Mouse (Mus musculus) hindbrain, postnatal 0 days (tissue): ENCODE data around the gene Mms22l. TPM values are rescaled to one million over a fixed set of nuclear protein-coding genes. Genes with fewer than 3 reads are reported as not detected.
"Not testable (repeated sequence)": the region's sequence is repeated elsewhere in the genome, so short reads cannot be mapped to it uniquely, and the experiment has no call there.

Source experiments
- ATAC-seq: fragments of 200-750 bp; cut with Nextera tagmentation; 2 replicates; pipeline ENCODE4 v1.8.0; 2017; ENCODE audit warnings: mild to moderate bottlenecking, moderate TSS enrichment, moderate library complexity
- DNase-seq: peaks from one replicate; pipeline ENCODE4 v3.0.0-alpha.2; 2015; ENCODE audit warnings: low spot score
- H3K27ac ChIP-seq: fragments of 300-500 bp; sonication (generic); 2 replicates; pipeline ENCODE4 v1.5.1; 2014; ENCODE audit warnings: mild to moderate bottlenecking
- H3K27me3 ChIP-seq: fragments of 300-500 bp; sonication (generic); 2 replicates; pipeline ENCODE4 v1.6.1; 2014; ENCODE audit warnings: low read length, mixed read lengths; ENCODE audit not compliant: insufficient read depth
- H3K36me3 ChIP-seq: fragments of 300-500 bp; sonication (generic); 2 replicates; pipeline ENCODE4 v1.6.1; 2014; ENCODE audit warnings: low read length, mixed read lengths; ENCODE audit not compliant: insufficient read depth
- H3K4me1 ChIP-seq: fragments of 300-500 bp; sonication (generic); 2 replicates; pipeline ENCODE4 v1.6.1; 2014; ENCODE audit warnings: antibody characterized with exemption, low read length, mixed read lengths; ENCODE audit not compliant: insufficient read depth
- H3K4me2 ChIP-seq: fragments of 300-500 bp; sonication (generic); 2 replicates; pipeline ENCODE4 v1.6.1; 2014; ENCODE audit warnings: low read depth, mild to moderate bottlenecking, low read length, moderate library complexity, mixed read lengths
- H3K4me3 ChIP-seq: fragments of 300-500 bp; sonication (generic); 2 replicates; pipeline ENCODE4 v1.5.1; 2014; ENCODE audit warnings: low read length
- H3K9ac ChIP-seq: fragments of 300-500 bp; sonication (generic); replicated peaks from 2 replicates; pipeline ENCODE4 v1.6.1; 2014; ENCODE audit warnings: mild to moderate bottlenecking, low read length, moderate library complexity, mixed read lengths
- H3K9me3 ChIP-seq: fragments of 300-500 bp; sonication (generic); 2 replicates; pipeline ENCODE4 v1.6.1; 2016; ENCODE audit warnings: low read length, mixed read lengths
- CTCF ChIP-seq: IDR thresholded peaks from 2 replicates; pipeline ENCODE4 v1.5.1; 2016; ENCODE audit warnings: antibody characterized with exemption, control low read depth, low read depth
- WGBS: fragments of 180-500 bp; shearing (Covaris S2); extraction: QIAGEN DNeasy Blood & Tissue Kit; methylation state at CpG from one replicate; pipeline ENCODE4 v1.1.7; 2014; 5-methylcytosine and 5-hydroxymethylcytosine counted together
- polyA plus RNA-seq: library from polyadenylated mRNA; unstranded; fragments of >200 nt; fragmentation: Nextera tagmentation; extraction: Ambion mirVana; gene quantifications from 2 replicates; pipeline ENCODE4 v1.2.1, GENCODE M21; 2015
- total RNA-seq: library from RNA; depleted of rRNA; stranded (reverse); fragments of >200 nt; gene quantifications from 2 replicates; pipeline ENCODE4 v1.2.3, GENCODE M21; 2014

Gene Mms22l
- total and polyA plus RNA-seq, 2 experiments from 2014 or later = 6.6 to 11.7 TPM

- TF ChIP-seq CTCF = no peak
- no peak overlapping the region for H3K9ac ChIP-seq
- 38% methylated on average over 9 of the region's 9 CpGs for WGBS
- DNase-seq = peak; percentile 49
- no peaks in the 10 kb centered on the region for H3K27me3 ChIP-seq
- H3K27ac ChIP-seq = peak overlapping the region; percentile 43; the same call in 1 of the 2 replicates
- H3K4me1 ChIP-seq = no peaks in the 10 kb centered on the region
- no peak overlapping the region for H3K4me2 ChIP-seq
- ATAC-seq = peak; percentile 80
- no peak overlapping the region for H3K4me3 ChIP-seq
- no peaks in the 10 kb centered on the region for H3K9me3 ChIP-seq
- H3K36me3 ChIP-seq = no peaks in the 10 kb centered on the region
Measured at GRCm38 (mm10) chr4:24631177-24631911, 135.1 kb downstream of the Mms22l start.

DNA sequence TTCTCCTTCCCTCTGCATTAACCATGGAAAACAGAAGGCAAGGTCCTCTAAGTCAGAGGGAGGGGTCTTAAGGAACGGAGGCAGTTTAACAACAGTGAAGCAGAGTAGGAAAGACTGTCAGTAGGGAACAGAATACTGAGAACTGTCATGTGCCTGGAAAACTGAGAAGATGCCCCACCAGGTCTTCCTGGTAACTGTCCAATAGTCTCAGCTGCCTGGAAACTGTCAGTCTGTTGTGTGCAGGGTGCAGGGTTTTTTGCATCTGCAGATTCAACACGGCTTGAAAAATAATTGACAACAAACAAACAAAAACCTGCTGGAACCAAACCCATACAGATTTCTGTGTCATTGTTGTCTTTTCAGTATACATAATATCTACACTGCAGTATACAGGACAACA lies 146.1 kb downstream of the Mms22l start:
- H3K4me1 ChIP-seq = no peaks in the 10 kb centered on the region
- H3K9ac ChIP-seq = no peak overlapping the region
- TF ChIP-seq CTCF = no peak
- H3K9me3 ChIP-seq = no peaks in the 10 kb centered on the region
- ATAC-seq (peak; percentile 51; the same call in 1 of the 2 replicates), DNase-seq (peak; percentile 36)
- no peaks in the 10 kb centered on the region for H3K27me3 ChIP-seq
- no peak overlapping the region for H3K4me2 ChIP-seq
- H3K27ac ChIP-seq = no peak overlapping the region
- H3K36me3 ChIP-seq = no peaks in the 10 kb centered on the region
- H3K4me3 ChIP-seq = no peak overlapping the region
- 39% methylated on average over 2 of the region's 2 CpGs for WGBS

- H3K36me3 ChIP-seq, H3K4me2 ChIP-seq, ATAC-seq, H3K4me1 ChIP-seq, H3K27ac ChIP-seq, DNase-seq, H3K9ac ChIP-seq, H3K27me3 ChIP-seq, H3K9me3 ChIP-seq, H3K4me3 ChIP-seq: not testable (repeated sequence)
- WGBS = 95% methylated on average over 5 of the region's 8 CpGs
Measured at GRCm38 (mm10) chr4:24644735-24645134, 148.5 kb downstream of the Mms22l start.
